Mouse (Mus musculus): ENCODE data around the gene Hrg. TPM values are rescaled to one million over a fixed set of nuclear protein-coding genes. Genes with fewer than 3 reads are reported as not detected.

The Hrg gene
- total and polyA plus RNA-seq, 3 experiments: not detected

DNA sequence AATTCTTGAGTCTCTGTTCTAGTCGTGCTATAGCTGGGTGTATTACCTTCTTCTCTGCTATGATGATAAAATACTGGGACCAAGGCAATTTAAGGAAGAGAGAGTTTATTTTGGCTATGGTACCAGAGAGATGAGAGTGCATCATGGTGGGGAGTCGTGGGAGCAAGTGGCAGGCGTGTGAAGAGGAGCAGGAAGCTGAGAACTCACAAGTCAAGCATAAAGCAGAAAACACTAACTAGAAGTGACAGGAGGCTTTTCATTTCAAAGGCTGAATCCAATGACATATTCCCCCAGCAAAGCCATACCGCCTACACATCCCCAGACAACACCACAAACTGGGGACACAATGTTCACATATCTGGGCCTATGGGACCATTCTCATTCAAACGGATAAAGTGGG is 11.4 kb downstream of the Hrg start:
- TF ChIP-seq ZC3H11A (IDR thresholded peaks at IDR 0.05; ENCODE audit: low read depth, low read length): no peak
- TF ChIP-seq MAX (IDR thresholded peaks at IDR 0.05; ENCODE audit: low read length): no peak
- TF ChIP-seq POLR2AphosphoS5 (IDR thresholded peaks at IDR 0.05; ENCODE audit: borderline replicate concordance, low read depth, low read length): no peak
- no peak for TF ChIP-seq NELFE (IDR thresholded peaks at IDR 0.05; ENCODE audit: low read depth, low read length)
- TF ChIP-seq MXI1 (IDR thresholded peaks at IDR 0.05; ENCODE audit: low read depth, low read length): no peak
- no peak for TF ChIP-seq TCF12 (IDR thresholded peaks at IDR 0.05; ENCODE audit: low read depth, low read length)
- no peak for TF ChIP-seq CHD2 (IDR thresholded peaks at IDR 0.05; ENCODE audit: low read length)
- TF ChIP-seq JUND (IDR thresholded peaks at IDR 0.05; ENCODE audit: low read depth, low read length): no peak
- TF ChIP-seq GABPA (IDR thresholded peaks at IDR 0.05; ENCODE audit: low read depth, low read length): no peak
- TF ChIP-seq TAL1 (IDR thresholded peaks at IDR 0.05; ENCODE audit: low read length): no peak
- TF ChIP-seq USF1 (IDR thresholded peaks at IDR 0.05; ENCODE audit: low read depth, low read length): no peak
- no peak for TF ChIP-seq CHD1 (IDR thresholded peaks at IDR 0.05; ENCODE audit: low read depth, low read length)
- DNase-seq (ENCODE audit: low read depth, low spot score): no peak
- H3K9ac ChIP-seq (ENCODE audit: control insufficient read depth, low read depth, low read length, poor library complexity, severe bottlenecking): no peak overlapping the region
- H3K4me3 ChIP-seq (ENCODE audit: control insufficient read depth in 1 of 2, insufficient read depth in 1 of 2, low read depth in 2 of 2, low read length in 2 of 2): no peak overlapping the region
- H3K27ac ChIP-seq (ENCODE audit: control insufficient read depth, low read depth, low read length): no peak overlapping the region
- no peaks in the 10 kb centered on the region for H3K9me3 ChIP-seq (replicated peaks; ENCODE audit: insufficient read depth, low read length)
- H3K4me1 ChIP-seq (ENCODE audit: control insufficient read depth in 1 of 2, insufficient read depth in 2 of 2, low read length in 2 of 2): no peaks in the 10 kb centered on the region
- H3K27me3 ChIP-seq (ENCODE audit: control insufficient read depth in 1 of 2, insufficient read depth in 2 of 2, low read length in 2 of 2): no peaks in the 10 kb centered on the region; a peak in 2 of 4 replicates
- H3K36me3 ChIP-seq (ENCODE audit: control insufficient read depth in 1 of 2, insufficient read depth in 2 of 2, low read length in 2 of 2): no peaks in the 10 kb centered on the region
- no peaks in the 10 kb centered on the region for H3K79me2 ChIP-seq (ENCODE audit: control insufficient read depth, insufficient read depth, low read length, poor library complexity)

DNA sequence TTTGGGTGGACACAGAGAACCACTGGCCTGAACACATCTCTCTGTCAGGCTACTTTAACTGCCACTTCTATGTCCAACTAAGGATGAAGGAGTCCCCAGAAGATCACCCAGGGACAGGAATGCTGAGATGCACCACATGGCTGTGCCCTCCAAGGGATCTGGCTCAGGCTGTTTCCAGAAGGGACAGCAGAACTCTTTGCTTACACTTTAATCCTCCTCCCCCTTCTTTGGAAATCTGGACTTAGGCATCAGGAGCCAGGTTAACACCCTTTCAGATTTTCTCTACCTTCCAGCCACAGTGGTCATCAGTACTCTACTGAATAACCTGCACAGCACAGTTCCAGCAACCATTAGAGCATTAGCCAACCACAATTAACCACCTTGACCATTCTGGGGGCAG is 12.4 kb downstream of the Hrg start:
- Histone ChIP-seq H3K27me3 (ENCODE audit: control insufficient read depth in 1 of 2, insufficient read depth in 2 of 2, low read length in 2 of 2) (no peaks in the 10 kb centered on the region; a peak in 2 of 4 replicates), H3K36me3 (ENCODE audit: control insufficient read depth in 1 of 2, insufficient read depth in 2 of 2, low read length in 2 of 2) (no peaks in the 10 kb centered on the region), H3K4me1 (ENCODE audit: control insufficient read depth in 1 of 2, insufficient read depth in 2 of 2, low read length in 2 of 2) (no peaks in the 10 kb centered on the region), H3K9ac (ENCODE audit: control insufficient read depth, low read depth, low read length, poor library complexity, severe bottlenecking) (no peak overlapping the region), H3K9me3 (replicated peaks; ENCODE audit: insufficient read depth, low read length) (no peaks in the 10 kb centered on the region), H3K79me2 (ENCODE audit: control insufficient read depth, insufficient read depth, low read length, poor library complexity) (no peaks in the 10 kb centered on the region), H3K4me3 (ENCODE audit: control insufficient read depth in 1 of 2, insufficient read depth in 1 of 2, low read depth in 2 of 2, low read length in 2 of 2) (no peak overlapping the region), H3K27ac (ENCODE audit: control insufficient read depth, low read depth, low read length) (no peak overlapping the region)
- DNase-seq (ENCODE audit: low read depth, low spot score): no peak
- TF ChIP-seq POLR2AphosphoS2 (IDR thresholded peaks at IDR 0.05; ENCODE audit: low read length): no peak
- TF ChIP-seq RAD21 (IDR thresholded peaks at IDR 0.05; ENCODE audit: low read depth, low read length): no peak
- no peak for TF ChIP-seq ELF1 (IDR thresholded peaks at IDR 0.05; ENCODE audit: low read depth, low read length)
- no peak for TF ChIP-seq USF2 (IDR thresholded peaks at IDR 0.05; ENCODE audit: borderline replicate concordance in 1 of 2, insufficient read depth in 1 of 2, low read depth in 1 of 2, low read length in 2 of 2)
- no peak for TF ChIP-seq EP300 (IDR thresholded peaks at IDR 0.05; ENCODE audit: low read depth in 1 of 2, low read length in 2 of 2)
- no peak for TF ChIP-seq HCFC1 (IDR thresholded peaks at IDR 0.05; ENCODE audit: low read depth, low read length)
- TF ChIP-seq ETS1 (IDR thresholded peaks at IDR 0.05; ENCODE audit: low read depth, low read length): no peak
- no peak for TF ChIP-seq CTCF (IDR thresholded peaks at IDR 0.05 in 2 of 3, conservative IDR thresholded peaks at IDR 0.05 in 1 of 3; ENCODE audit: control insufficient read depth in 1 of 3, insufficient read depth in 1 of 3, low read depth in 2 of 3, low read length in 3 of 3, poor library complexity in 1 of 3, severe bottlenecking in 1 of 3)
- TF ChIP-seq NELFE (IDR thresholded peaks at IDR 0.05; ENCODE audit: low read depth, low read length): no peak
- no peak for TF ChIP-seq USF1 (IDR thresholded peaks at IDR 0.05; ENCODE audit: low read depth, low read length)
- no peak for TF ChIP-seq CHD1 (IDR thresholded peaks at IDR 0.05; ENCODE audit: low read depth, low read length)
- no peak for TF ChIP-seq MEF2A (IDR thresholded peaks at IDR 0.05; ENCODE audit: extremely low read depth, insufficient replicate concordance, low read depth, low read length, poor library complexity, severe bottlenecking)
- TF ChIP-seq SMC3 (IDR thresholded peaks at IDR 0.05; ENCODE audit: low read depth, low read length): no peak
- TF ChIP-seq ZKSCAN1 (IDR thresholded peaks at IDR 0.05; ENCODE audit: low read depth, low read length): no peak
- no peak for TF ChIP-seq GABPA (IDR thresholded peaks at IDR 0.05; ENCODE audit: low read depth, low read length)
- TF ChIP-seq E2F4 (IDR thresholded peaks at IDR 0.05; ENCODE audit: borderline replicate concordance, low read depth, low read length): no peak
- TF ChIP-seq KAT2A (conservative IDR thresholded peaks at IDR 0.05; ENCODE audit: low read depth, low read length): no peak
- no peak for TF ChIP-seq SIN3A (IDR thresholded peaks at IDR 0.05; ENCODE audit: low read length)
- no peak for TF ChIP-seq UBTF (IDR thresholded peaks at IDR 0.05; ENCODE audit: borderline replicate concordance, insufficient read depth, low read depth, low read length)
- TF ChIP-seq MYC (IDR thresholded peaks at IDR 0.05; ENCODE audit: low read depth, low read length): no peak
